Mouse (Mus musculus) monocyte, adult 5-6 weeks (primary cell): ENCODE data around the gene Hnrnpa0. TPM values are rescaled to one million over a fixed set of nuclear protein-coding genes. Genes with fewer than 3 reads are reported as not detected.
"Not testable (repeated sequence)": the region's sequence is repeated elsewhere in the genome, so short reads cannot be mapped to it uniquely, and the experiment has no call there.

ENCODE experiments used
- ATAC-seq: fragments of 153-309, 156-312 bp; replicated peaks from 2 replicates; pipeline ENCODE4 v1.8.0; 2017; ENCODE audit warnings: mild to moderate bottlenecking; ENCODE audit not compliant: low TSS enrichment, insufficient number of reproducible peaks, severe bottlenecking, poor library complexity, low FRiP score
- total RNA-seq: library from RNA; stranded (forward); fragments of 200-1000, 200-491, 200-594 nt; gene quantifications from 3 replicates; pipeline ENCODE4 v1.2.3, GENCODE M21; 2017

Hnrnpa0 gene
- total RNA-seq: 47.3 to 65.4 TPM (median 52.6 TPM) in 3 replicates

DNA sequence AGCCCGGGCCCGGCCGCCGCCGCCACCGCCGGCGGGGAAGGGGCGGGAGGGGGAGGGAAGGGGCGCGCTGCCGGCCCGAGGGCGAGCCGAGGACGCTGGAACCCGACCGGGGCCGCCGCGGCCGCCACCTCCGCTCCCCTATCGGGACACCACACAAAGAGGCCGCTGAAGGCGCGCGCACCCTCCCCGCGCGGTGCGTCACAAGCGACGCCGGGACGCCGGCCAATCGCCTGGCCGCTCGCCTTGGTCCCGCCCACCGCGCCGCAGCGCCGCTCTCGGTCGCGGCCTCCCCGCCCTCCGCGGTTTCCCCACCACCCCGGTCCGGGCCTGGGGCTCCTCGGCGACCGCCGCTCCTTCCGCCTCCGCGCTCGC lies at the start of gene Hnrnpa0:
TSS of gene Hnrnpa0 (minus strand) at position 161 of the 372 bp plus-strand sequence.
- peak; percentile 77 for ATAC-seq

DNA sequence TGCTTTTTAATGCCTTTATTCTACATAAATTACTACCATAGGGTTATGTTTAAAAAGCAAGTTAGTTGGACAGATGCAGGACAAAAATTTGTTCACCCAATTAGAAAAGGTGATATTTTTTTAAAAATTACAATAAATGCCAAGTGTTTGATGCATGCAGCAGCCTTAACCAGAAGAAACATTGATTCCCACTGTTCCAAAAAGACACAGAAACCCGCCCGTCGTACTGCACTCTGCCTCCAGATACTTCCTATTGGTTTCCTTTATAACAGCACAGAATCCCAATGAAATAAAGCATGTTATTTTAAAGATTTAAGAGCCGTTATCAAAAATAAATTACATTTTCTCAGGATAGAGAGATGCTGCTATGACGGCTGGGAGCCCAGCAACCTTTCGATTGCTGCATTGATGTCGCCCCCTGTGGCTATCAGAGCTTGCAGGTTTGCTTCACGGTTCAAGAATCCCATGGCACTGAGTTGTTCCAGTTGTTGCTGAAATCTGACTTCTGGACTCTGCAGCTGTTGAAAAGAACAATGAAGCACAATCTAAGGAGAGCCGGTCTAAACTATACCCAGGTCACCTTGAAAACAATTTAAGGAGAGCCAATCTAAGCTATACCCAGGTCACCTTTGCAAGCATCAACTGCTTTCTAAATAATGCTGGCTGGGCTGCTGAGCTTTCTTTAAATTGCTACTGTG lies 49.3 kb upstream of the Hnrnpa0 start:
- ATAC-seq: no peak

DNA sequence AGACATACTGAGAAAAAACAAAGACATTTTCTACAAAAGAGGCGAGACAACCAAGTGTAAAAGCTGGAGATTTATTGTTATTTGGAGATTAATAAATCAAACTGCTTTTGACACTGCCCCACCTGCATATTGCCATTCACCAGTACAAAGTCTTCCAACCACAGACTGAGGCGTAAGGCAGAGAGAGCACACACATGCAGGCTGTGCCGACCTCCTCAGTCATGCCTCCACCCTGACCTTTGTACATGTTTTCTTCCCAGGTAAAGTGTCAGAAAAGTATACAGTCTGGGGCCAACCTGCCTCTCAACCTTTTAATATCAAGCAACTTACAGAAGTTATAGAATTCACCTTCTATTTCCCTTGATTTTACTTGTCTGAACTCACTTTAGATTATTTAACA lies 47.7 kb upstream of the Hnrnpa0 start:
- ATAC-seq: no peak

DNA sequence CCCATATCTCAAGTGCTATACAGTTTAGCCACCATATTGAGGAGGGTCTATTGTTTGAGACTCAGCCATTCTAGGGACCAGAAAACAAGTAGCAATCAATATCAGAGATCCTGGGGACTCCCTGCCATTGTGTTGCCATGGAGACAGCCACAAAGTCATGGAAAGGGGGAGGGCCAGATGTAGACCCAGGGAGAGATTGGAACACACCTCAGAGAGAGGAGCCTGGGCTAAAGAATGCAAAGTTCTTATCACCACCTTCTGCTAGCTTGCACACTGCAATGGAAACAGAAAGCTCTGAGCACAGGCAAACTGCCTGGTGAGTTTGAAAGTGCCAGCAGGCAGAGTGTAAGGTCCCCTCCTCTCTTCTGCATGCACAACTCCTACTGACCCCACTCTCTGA lies 39.8 kb upstream of the Hnrnpa0 start:
- ATAC-seq: no peak

DNA sequence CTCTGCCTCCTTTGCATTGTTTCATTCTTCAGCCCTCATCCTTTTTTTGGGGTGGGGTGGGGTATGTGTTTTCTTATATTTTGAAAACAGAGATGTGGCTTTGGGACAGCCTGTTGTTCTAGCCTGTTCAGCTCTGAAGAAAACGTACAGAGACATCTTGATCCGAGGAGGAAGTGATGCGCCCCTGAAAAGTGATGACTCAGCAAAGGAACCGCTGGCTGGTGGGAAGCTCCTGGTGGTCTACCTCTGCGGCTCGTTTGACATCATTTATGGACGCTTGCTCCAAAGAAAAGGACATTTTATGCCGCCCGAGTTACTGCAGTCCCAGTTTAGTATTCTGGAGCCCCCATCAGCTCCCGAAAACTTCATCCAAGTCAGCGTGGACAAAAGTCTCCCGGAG lies 35.0 kb upstream of the Hnrnpa0 start:
- no peak for ATAC-seq

DNA sequence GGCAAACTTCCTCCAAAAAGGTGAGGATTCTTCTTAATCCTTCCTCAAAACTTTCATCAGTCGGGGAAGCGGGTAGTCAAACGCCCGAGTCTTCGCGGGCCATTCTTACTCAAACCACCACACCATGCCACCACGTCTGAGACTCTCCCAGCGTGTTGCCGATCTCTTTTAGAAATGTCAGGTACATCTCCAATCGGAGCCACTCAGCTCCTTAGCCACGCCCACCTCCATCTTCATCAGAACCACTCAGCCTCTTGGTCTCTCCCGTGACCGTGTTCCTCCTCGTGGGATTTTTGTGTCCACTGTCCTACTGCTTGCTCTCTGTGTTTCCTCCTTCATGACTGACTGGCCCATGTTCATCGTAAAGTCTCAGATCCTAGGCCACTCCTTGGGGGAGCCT lies 32.4 kb upstream of the Hnrnpa0 start:
- no peak for ATAC-seq

DNA sequence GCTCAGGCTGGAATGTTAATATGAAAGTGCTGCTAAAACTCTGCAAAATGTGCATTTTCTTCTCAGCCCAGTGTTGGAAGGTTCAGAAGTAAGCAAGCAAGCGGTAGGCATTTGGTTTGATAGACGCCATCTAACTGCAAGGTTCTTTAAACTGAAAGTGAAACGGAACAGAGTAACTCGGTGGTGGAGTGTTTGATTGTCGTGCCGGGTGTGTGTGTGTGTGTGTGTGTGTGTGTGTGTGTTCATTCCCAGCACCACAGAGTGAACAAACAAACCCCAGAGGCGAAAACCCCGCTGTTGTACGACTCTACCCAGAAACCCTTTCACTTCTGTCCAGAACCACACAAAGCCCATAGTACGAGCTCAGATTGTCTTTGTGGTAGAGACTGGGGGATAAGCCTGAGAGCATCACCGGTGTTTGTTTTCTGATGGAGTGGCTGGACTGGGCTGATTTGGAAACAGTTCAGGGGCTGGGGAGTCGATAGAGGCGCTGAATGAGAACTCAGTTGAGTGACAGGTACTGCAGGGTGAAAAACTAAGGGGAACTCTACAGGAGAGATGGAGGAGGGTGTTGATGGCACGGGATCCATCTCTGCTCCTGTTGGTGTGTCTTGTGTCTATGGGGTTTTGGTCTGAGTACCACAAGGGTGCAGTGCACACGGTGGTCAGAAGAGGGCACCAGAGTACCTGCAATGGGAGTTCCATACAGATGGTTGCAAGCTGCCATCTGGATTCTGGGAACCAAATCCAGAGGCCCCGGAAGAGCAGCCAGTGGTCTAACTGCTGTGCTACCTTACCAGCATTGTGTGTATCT lies 29.9 kb upstream of the Hnrnpa0 start:
- ATAC-seq: peak; percentile 77

DNA sequence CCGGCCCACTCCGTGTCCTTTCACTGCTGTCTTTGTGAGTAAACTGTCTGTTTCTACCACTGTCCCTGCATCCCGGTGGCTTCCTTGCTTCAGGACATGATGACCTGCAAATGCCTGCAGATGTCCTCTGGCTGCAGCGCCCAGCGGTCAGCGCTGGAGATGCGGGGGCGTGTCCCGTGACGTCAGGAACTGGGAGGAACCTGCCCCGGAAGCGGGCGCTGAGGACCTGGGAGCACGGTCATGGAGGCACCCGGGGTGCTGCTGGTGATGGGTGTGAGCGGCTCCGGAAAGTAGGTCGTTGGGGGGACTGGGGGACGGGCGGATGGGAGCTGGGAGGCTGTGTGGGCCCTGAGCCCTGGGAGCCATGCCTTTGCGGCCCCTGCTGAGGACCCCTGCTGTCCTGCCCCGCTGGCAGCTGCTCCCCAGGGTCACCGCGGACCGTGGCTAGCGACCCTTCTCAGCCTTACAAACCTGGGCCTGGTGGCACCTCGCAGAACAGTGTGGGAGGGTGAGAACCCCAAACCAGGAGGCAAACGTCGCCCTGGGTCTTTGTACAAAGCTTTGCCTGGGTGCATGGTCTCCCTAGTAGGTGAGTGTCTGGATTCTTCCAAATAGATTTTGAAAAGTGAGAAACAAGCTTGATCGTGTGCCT lies 29.2 kb upstream of the Hnrnpa0 start, which contains the start of gene Idnk:
TSS of gene Idnk (plus strand) at position 203 of the 652 bp plus-strand sequence.
- ATAC-seq: peak; percentile 85

DNA sequence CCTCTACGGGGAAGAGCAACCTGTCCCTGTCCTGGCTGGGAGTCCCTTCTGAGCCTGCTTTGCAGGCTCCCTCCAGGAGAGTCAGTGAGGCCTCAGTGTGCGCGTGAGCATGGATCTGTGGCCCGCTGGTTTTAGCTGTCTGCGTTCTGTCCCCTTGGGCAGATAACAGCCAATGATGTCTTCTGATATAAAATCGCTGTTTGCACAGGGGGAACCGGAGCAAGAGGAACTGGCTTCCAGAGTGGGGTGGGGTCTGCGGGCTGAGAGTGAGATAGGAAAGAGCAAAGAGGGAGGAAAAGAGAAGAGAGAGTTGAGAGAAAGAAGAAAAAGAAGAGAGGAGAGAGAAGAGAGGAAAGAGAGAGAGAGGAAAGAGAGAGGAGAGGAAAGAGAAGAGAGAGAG lies 28.7 kb upstream of the Hnrnpa0 start:
- no peak for ATAC-seq

DNA sequence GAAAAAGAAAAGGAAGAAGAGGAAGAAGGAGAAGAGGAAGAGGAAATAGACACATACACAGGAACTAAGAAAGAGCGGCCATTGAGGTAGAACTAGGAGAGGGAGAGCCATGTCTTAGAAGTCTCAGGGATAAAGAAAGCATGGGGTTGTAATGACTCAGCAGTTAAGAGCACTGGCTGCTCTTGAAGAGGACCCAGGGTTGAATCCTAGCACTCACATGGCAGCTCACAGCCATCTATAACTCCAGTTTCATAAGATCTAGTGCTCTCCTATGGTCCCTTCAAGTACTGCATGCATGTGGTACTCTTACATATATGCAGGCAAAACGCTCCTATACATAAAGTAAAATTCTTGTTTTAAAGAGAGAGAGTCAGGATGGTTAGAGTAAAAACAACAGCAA lies 27.7 kb upstream of the Hnrnpa0 start:
- no peak for ATAC-seq

DNA sequence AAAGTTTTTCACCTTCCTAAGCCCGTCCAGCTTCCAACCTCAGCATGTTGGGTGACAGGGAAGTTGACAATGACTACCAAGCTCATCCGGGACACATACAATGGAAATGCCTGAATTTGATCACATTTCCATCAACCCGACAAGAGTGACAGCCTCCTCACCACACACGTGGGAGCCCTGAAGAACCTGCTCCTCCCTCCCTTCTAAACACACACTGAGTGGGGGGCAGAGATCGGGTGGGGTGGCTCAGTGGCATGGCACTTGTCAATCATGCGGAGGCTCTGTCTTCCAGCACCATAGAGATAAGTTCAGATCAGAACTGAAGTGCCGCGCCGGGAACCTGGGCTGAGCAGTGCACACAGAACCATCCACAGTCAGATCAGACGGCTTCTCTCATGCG lies 22.1 kb upstream of the Hnrnpa0 start:
- no peak for ATAC-seq

DNA sequence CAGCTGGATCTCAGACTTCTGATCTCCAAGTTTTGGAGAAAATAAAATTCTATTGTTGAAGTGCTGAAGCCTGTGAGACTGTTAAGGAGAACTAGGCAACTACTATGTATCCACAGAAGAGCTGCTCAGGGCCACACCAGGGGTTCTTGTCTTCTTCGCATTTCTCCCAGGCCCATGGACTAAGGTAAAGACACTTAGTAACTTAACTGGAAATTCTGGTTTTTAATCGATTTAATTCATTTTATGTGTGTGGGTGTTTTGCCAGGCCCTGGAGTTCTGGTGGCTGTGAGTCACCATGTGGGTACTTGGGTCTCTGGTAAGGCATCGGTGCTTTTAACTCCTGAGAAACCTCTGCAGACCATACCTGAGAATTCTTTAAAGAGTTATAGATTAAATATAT lies 21.3 kb upstream of the Hnrnpa0 start:
- no peak for ATAC-seq

DNA sequence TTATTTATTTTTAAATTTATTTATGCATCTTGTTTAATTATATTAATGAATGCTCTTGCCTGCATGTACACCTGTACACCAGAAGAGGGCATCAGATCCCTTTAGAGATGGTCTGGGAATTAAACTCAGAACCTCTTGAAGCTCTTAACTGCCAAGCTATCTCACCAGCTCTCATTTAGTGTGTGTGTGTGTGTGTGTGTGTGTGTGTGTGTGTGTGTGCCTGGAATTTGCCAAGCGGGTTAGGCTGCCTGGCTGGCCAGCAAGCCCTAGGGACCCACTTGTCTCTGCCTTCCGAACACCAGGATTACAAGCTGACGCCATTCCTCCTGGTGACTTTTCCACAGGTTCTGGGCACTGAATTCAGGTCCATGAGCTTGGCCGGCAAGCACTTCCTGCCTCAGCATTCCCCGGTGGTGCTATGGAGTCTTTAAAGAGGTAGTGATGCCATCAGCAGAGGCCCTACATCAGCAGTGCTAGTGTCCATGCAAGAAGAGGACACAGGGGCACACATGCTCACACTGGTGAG lies 20.7 kb upstream of the Hnrnpa0 start:
- ATAC-seq: no peak

DNA sequence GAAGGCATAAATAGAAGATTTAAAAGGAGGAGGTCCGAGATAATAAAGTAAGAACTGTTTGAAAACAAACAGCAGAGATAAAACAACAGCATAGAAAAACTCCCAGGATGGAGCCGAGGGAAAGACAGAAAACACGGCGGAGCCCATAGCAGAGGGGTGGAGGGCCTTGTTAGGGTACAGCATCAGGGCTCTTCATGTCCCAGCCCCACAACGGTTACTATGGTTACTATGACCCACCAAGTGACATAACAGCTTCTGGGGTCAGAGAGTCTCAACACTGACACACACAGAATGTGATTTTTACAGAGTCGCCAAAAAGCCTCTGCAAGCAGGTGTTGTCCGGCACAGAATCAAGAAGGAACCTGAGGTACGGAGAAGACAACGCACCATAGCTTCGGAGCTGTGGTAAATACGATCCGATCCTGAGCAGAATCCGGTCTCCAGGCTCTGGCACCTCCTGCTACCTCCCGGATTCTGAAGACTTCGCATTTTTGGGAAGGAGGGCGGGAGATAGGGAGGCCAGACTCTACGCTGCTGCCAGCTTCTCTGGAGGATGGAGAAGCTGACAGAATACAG lies 20.0 kb upstream of the Hnrnpa0 start:
- no peak for ATAC-seq

DNA sequence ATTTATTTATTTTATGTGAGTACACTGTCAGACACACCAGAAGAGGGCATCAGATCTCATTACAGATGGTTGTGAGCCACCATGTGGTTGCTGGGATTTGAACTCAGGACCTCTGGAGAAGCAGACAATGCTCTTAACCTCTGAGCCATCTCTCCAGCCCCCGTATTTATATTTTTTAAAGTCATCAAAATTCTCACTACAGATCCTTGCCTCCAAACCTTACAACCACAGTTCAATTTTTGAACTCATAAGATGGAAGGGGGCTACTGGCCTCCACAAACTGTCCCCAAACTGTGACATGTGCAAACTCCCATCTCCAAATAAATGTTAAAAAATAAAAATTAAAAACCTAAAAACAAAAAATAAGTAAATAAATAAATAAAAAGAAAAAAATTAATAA lies 19.4 kb upstream of the Hnrnpa0 start:
- ATAC-seq: no peak

DNA sequence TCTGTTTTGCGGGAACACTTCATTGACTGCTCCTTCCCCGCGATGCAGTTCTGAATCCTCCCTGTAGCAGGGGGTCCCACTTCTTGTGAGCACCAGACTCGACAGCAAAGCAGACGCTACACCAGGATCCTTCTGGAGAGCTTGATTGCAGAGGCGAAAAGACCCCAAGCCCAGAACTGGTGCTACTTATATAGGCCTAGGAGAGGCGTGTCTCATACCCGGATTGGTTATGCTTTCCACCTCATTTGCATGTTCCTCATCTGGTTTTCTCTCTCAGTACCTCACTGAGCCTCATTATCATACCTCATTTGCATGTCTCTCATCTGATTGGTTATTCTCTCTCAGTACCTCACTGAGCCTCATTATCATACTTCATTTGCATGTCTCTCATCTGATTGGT lies 18.2 kb upstream of the Hnrnpa0 start:
- not testable (repeated sequence) for ATAC-seq

DNA sequence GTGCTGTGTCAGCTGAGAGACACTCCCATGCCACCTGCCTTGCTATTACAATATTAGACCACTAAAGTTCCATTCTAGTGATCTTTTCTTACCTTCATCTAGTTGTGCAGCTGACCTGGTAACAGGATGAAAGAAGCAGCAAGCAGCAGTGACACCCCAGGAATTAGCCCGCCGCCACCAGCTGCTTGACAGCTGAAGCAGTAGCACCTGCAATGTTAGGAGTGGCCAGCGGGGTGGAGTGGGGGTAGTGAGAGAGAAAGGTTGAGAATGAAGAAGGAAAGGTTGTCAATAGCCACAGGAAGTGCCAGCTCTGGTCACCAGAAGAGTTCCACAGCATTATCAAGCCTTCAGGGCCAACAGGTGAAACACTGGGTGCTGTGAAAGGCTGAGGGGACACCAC lies 3.3 kb upstream of the Hnrnpa0 start:
- no peak for ATAC-seq

DNA sequence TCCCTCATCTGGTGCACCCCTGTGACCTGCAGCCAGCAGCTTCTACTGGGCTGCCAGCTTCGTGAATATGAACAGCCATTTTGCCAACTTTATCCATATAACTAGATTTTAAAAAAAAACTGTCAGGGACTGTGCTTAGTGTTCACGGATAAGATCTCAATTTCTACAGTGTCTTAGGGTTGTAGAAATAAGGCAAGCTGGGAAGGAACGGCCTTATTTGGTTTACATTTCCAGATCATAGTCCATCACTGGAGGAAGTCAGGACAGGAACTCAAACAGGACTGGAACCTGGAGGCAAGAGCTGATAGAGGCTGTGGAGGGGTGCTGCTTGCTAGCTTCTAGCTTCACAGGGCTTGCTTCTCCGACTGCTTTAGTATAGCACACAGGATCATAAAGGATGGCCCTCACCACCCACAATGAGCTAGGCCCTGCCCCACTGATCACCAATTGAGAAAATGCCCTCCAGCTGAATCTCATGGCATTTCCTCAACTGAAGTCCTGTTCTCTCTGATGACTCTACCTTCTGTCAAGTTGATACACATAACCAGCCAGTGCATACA lies 1.4 kb upstream of the Hnrnpa0 start:
- no peak for ATAC-seq
